Mouse (Mus musculus) erythroid progenitor cell, adult 5-6 weeks (primary cell): ENCODE results near the gene Emp3. TPM values are rescaled to one million over a fixed set of nuclear protein-coding genes. Genes with fewer than 3 reads are reported as not detected.

Experiments used
- ATAC-seq: replicated peaks from 2 replicates; pipeline ENCODE4 v1.8.0; 2016; ENCODE audit warnings: moderate number of reproducible peaks, mild to moderate bottlenecking, moderate TSS enrichment, inconsistent platforms; ENCODE audit not compliant: poor library complexity, low FRiP score, severe bottlenecking
- total RNA-seq, 2 experiments: library from RNA; stranded (forward) in 1 of 2; stranded (reverse) in 1 of 2; fragments of 150-400 nt in 1 of 2; fragments of 186-747, 209-891 nt in 1 of 2; gene quantifications; 2 replicates each; pipeline versions ENCODE4 v1.2.3 to v1.2.4; 2015 to 2017; ENCODE audit warnings: low replicate concordance in 2 of 2

Emp3 gene
- total RNA-seq, 2 experiments from 2014 or later = 41.8 to 75.5 TPM

DNA sequence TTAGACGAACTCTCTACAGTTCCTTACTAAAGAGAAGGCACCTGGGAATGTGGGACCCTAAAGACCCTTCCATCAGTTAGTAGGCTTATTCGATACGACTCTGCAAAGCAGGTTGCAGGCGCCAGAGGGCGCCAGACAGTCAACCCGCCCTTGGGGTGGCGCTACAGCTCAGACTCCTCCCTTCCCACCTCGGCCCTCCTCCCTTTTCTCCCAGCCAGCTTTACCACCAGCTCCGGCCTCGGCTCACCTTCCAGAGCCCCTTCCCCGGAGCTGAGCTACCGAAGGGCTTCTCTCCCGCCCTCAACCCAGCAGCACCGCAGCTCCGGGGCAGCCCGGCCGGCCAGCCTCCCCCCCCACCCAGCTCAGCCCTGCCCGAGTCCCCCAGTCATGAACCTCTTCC lies 48.6 kb downstream of the Emp3 start, which contains the start of gene Kdelr1:
Gene Kdelr1, plus strand, starts transcription at position 149 of the 400 bp plus-strand sequence.
- ATAC-seq = peak; percentile 84

DNA sequence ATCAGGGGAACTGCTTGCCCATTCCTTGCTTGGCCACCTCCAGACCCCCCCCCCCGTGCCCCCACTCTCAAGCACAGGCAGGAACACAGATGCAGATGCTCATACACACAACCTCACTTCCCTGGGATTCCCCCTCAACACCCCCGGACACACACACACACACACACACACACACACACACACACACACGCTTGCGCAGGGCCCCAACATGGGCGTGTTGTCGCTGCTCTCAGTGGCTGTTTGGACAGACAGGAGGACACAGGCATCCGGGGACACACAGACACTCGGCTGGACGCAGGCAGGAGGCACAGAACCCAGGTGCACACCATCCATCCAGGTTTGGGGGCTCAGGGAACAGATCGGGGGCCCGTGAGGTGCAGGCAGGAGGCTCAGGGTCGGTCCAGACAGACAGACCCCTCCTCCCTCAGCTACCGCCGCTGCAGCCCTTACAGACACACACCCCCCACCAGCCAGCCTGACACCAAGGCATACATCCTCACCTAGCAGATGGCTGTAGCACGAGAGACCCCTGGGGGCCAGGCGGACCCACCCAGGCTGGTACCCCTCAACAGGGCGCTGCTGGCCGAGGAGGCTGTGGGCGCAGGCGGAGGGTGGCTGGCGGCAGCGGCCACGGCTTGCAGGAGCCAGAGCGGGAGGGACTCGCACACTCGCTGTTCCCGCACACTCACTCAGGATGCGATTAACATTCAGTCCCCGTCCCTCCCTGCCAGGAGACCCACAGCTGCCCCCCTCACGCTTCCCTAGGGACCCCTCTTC lies 50.7 kb downstream of the Emp3 start:
- ATAC-seq = no peak

DNA sequence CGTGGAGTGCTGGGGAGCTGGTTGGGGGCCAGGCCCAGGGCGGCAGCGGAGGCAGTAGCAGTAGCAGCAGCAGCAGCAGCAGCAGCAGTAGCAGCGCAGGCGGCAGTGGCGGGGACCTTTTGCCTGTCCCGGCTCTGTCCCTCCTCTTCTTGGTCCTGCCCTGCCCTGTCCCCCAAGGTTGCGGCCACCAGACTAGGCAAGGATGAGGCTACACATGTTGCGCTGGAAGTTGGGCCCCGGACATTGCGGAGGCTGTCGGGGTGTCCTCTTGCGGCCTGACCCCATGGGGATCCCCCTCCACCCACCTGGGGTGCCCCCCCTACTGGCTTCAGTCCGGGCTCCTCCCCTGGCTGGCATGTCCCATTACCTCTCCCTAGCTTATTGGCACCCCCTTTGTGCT lies 51.4 kb downstream of the Emp3 start:
- ATAC-seq = no peak

DNA sequence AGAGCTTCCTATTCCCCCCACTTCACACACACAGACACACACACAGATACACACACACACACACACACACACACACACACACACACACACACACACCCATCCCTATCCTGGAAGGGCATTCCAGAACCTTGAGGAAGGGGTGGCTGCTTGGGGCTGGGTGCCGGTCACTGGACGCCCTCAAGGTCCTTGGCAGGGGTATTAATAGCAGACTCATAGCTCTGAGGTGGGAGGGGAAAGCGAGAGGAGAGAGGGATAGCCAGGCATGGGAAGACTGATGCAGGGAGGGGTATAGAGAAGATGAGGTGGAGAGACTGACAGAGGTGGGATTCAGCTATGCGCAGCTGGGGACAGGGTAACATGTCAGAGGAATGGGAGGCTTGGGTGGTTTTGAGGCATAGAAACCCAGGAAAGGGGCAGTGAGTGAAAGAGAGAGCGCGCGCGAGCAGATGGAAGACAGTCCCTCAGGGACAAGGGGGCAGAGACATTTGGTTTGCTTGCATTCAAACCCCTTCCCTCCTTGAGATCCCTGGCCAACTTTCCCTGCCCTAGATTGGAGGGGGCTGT lies 52.0 kb downstream of the Emp3 start:
- ATAC-seq = no peak

Other genes starting within 250 kb of the Emp3 start
- gene Ntn5, start 237.4 kb downstream of the Emp3 start, total RNA-seq (2015; ENCODE audit: low replicate concordance) = not detected in 2 replicates
- not detected in 2 replicates for gene Ntn5, start 237.4 kb downstream of the Emp3 start, total RNA-seq (2017; ENCODE audit: low replicate concordance)
- gene Sec1, start 227.0 kb downstream of the Emp3 start, total RNA-seq (2015; ENCODE audit: low replicate concordance) = not detected in 2 replicates
- gene Sec1, start 227.0 kb downstream of the Emp3 start, total RNA-seq (2017; ENCODE audit: low replicate concordance) = not detected in 2 replicates
- gene Car11, start 221.6 kb downstream of the Emp3 start, total RNA-seq (2015; ENCODE audit: low replicate concordance) = not detected in 2 replicates
- gene Car11, start 221.6 kb downstream of the Emp3 start, total RNA-seq (2017; ENCODE audit: low replicate concordance) = not detected in 2 replicates
- gene Dbp, start 216.3 kb downstream of the Emp3 start, total RNA-seq (2015; ENCODE audit: low replicate concordance) = 1.3 and 2.5 TPM in 2 replicates
- gene Dbp, start 216.3 kb downstream of the Emp3 start, total RNA-seq (2017; ENCODE audit: low replicate concordance) = 1.7 and 2.6 TPM in 2 replicates
- 522 and 544 TPM in 2 replicates for gene Rpl18, start 205.9 kb downstream of the Emp3 start, total RNA-seq (2015; ENCODE audit: low replicate concordance)
- gene Rpl18, start 205.9 kb downstream of the Emp3 start, total RNA-seq (2017; ENCODE audit: low replicate concordance) = 281 and 297 TPM in 2 replicates
- 9.6 and 12.6 TPM in 2 replicates for gene Sphk2, start 203.4 kb downstream of the Emp3 start, total RNA-seq (2015; ENCODE audit: low replicate concordance)
- 4.8 and 9.4 TPM in 2 replicates for gene Sphk2, start 203.4 kb downstream of the Emp3 start, total RNA-seq (2017; ENCODE audit: low replicate concordance)
- not detected in 2 replicates for gene Fam83e, start 200.2 kb downstream of the Emp3 start, total RNA-seq (2015; ENCODE audit: low replicate concordance)
- not detected in 2 replicates for gene Fam83e, start 200.2 kb downstream of the Emp3 start, total RNA-seq (2017; ENCODE audit: low replicate concordance)
- gene Spaca4, start 195.6 kb downstream of the Emp3 start, total RNA-seq (2015; ENCODE audit: low replicate concordance) = not detected in 2 replicates
- gene Spaca4, start 195.6 kb downstream of the Emp3 start, total RNA-seq (2017; ENCODE audit: low replicate concordance) = not detected in 2 replicates
- not detected in 2 replicates for gene Lmtk3, start 137.7 kb downstream of the Emp3 start, total RNA-seq (2015; ENCODE audit: low replicate concordance)
- not detected in 2 replicates for gene Lmtk3, start 137.7 kb downstream of the Emp3 start, total RNA-seq (2017; ENCODE audit: low replicate concordance)
- gene Sult2b1, start 136.7 kb downstream of the Emp3 start, total RNA-seq (2015; ENCODE audit: low replicate concordance) = not detected in 2 replicates
- not detected in 2 replicates for gene Sult2b1, start 136.7 kb downstream of the Emp3 start, total RNA-seq (2017; ENCODE audit: low replicate concordance)
- gene Cyth2, start 106.8 kb downstream of the Emp3 start, total RNA-seq (2015; ENCODE audit: low replicate concordance) = 20.5 and 29.8 TPM in 2 replicates
- gene Cyth2, start 106.8 kb downstream of the Emp3 start, total RNA-seq (2017; ENCODE audit: low replicate concordance) = 43.8 and 48.9 TPM in 2 replicates
- gene Kcnj14, start 96.6 kb downstream of the Emp3 start, total RNA-seq (2015; ENCODE audit: low replicate concordance) = not detected in 2 replicates
- gene Kcnj14, start 96.6 kb downstream of the Emp3 start, total RNA-seq (2017; ENCODE audit: low replicate concordance) = not detected in 2 replicates
- 2.5 and 2.9 TPM in 2 replicates for gene Grwd1, start 90.5 kb downstream of the Emp3 start, total RNA-seq (2015; ENCODE audit: low replicate concordance)
- gene Grwd1, start 90.5 kb downstream of the Emp3 start, total RNA-seq (2017; ENCODE audit: low replicate concordance) = 0.23 and 4.0 TPM in 2 replicates
- gene Kdelr1, start 48.6 kb downstream of the Emp3 start, total RNA-seq (2015; ENCODE audit: low replicate concordance) = 55.9 and 91.4 TPM in 2 replicates
- 31.2 and 39.1 TPM in 2 replicates for gene Kdelr1, start 48.6 kb downstream of the Emp3 start, total RNA-seq (2017; ENCODE audit: low replicate concordance)
- not detected in 2 replicates for gene Grin2d, start 43.0 kb downstream of the Emp3 start, total RNA-seq (2015; ENCODE audit: low replicate concordance)
- gene Grin2d, start 43.0 kb downstream of the Emp3 start, total RNA-seq (2017; ENCODE audit: low replicate concordance) = not detected in 2 replicates
- not detected in 2 replicates for gene Syngr4, start 24.7 kb downstream of the Emp3 start, total RNA-seq (2015; ENCODE audit: low replicate concordance)
- gene Syngr4, start 24.7 kb downstream of the Emp3 start, total RNA-seq (2017; ENCODE audit: low replicate concordance) = 1.3 TPM in 1 of 2 replicates, not detected in the other
- gene Tmem143, start 24.5 kb downstream of the Emp3 start, total RNA-seq (2015; ENCODE audit: low replicate concordance) = 0.84 and 1.1 TPM in 2 replicates
- gene Tmem143, start 24.5 kb downstream of the Emp3 start, total RNA-seq (2017; ENCODE audit: low replicate concordance) = 4.0 and 4.6 TPM in 2 replicates
- not detected in 2 replicates for gene Ccdc114, start 2.7 kb upstream of the Emp3 start, total RNA-seq (2015; ENCODE audit: low replicate concordance)
- gene Ccdc114, start 2.7 kb upstream of the Emp3 start, total RNA-seq (2017; ENCODE audit: low replicate concordance) = 2.6 TPM in 1 of 2 replicates, not detected in the other
- not detected in 2 replicates for gene Abcc6, start 108.9 kb upstream of the Emp3 start, total RNA-seq (2015; ENCODE audit: low replicate concordance)
- not detected in 2 replicates for gene Abcc6, start 108.9 kb upstream of the Emp3 start, total RNA-seq (2017; ENCODE audit: low replicate concordance)
- gene Nomo1, start 112.3 kb upstream of the Emp3 start, total RNA-seq (2015; ENCODE audit: low replicate concordance) = 3.2 and 4.6 TPM in 2 replicates
- gene Nomo1, start 112.3 kb upstream of the Emp3 start, total RNA-seq (2017; ENCODE audit: low replicate concordance) = 5.3 and 7.5 TPM in 2 replicates
- gene Kcnj11, start 179.4 kb upstream of the Emp3 start, total RNA-seq (2015; ENCODE audit: low replicate concordance) = not detected in 2 replicates
- not detected in 2 replicates for gene Kcnj11, start 179.4 kb upstream of the Emp3 start, total RNA-seq (2017; ENCODE audit: low replicate concordance)